Mouse (Mus musculus) midbrain, postnatal 0 days (tissue): Measurements from ENCODE around the gene Rrp15. TPM values are rescaled to one million over a fixed set of nuclear protein-coding genes. Genes with fewer than 3 reads are reported as not detected.
A peak's percentile ranks its signal among the peaks of the same experiment; 100 is the strongest.

ENCODE experiments used
- ATAC-seq: fragments of 200-750 bp; cut with Nextera tagmentation; 2 replicates; pipeline ENCODE4 v1.8.0; 2017; ENCODE audit warnings: moderate number of reproducible peaks, mild to moderate bottlenecking, moderate TSS enrichment, moderate library complexity; ENCODE audit not compliant: low FRiP score
- DNase-seq: peaks from one replicate; pipeline ENCODE4 v3.0.0-alpha.2; 2015; ENCODE audit warnings: low spot score
- H3K27ac ChIP-seq: fragments of 300-500 bp; sonication (generic); 2 replicates; pipeline ENCODE4 v1.5.1; 2014; ENCODE audit warnings: low read depth, mild to moderate bottlenecking, low read length, mixed read lengths
- H3K27me3 ChIP-seq: fragments of 300-500 bp; sonication (generic); 2 replicates; pipeline ENCODE4 v1.6.1; 2014; ENCODE audit warnings: low read length, control low read depth, mixed read lengths; ENCODE audit not compliant: insufficient read depth
- H3K36me3 ChIP-seq: fragments of 300-500 bp; sonication (generic); 2 replicates; pipeline ENCODE4 v1.6.1; 2014; ENCODE audit warnings: low read length, control low read depth, mixed read lengths; ENCODE audit not compliant: insufficient read depth
- H3K4me1 ChIP-seq: fragments of 300-500 bp; sonication (generic); 2 replicates; pipeline ENCODE4 v1.6.1; 2014; ENCODE audit warnings: mild to moderate bottlenecking, control low read depth, antibody characterized with exemption, low read length, mixed read lengths; ENCODE audit not compliant: insufficient read depth
- H3K4me2 ChIP-seq: fragments of 300-500 bp; sonication (generic); 2 replicates; pipeline ENCODE4 v1.6.1; 2014; ENCODE audit warnings: low read depth, mild to moderate bottlenecking, low read length, mixed read lengths; ENCODE audit not compliant: poor library complexity, severe bottlenecking
- H3K4me3 ChIP-seq: fragments of 300-500 bp; sonication (generic); 2 replicates; pipeline ENCODE4 v1.5.1; 2014; ENCODE audit warnings: low read depth, mild to moderate bottlenecking, low read length, moderate library complexity
- H3K9ac ChIP-seq: fragments of 300-500 bp; sonication (generic); replicated peaks from 2 replicates; pipeline ENCODE4 v1.6.1; 2014; ENCODE audit warnings: mild to moderate bottlenecking, low read length, moderate library complexity, mixed read lengths; ENCODE audit not compliant: poor library complexity, severe bottlenecking
- H3K9me3 ChIP-seq: fragments of 300-500 bp; sonication (generic); 2 replicates; pipeline ENCODE4 v1.6.1; 2016; ENCODE audit warnings: low read length, control low read depth
- CTCF ChIP-seq: IDR thresholded peaks from 2 replicates; pipeline ENCODE4 v1.5.1; 2016; ENCODE audit warnings: antibody characterized with exemption, mild to moderate bottlenecking
- WGBS: fragments of 180-500 bp; shearing (Covaris S2); extraction: QIAGEN DNeasy Blood & Tissue Kit; methylation state at CpG from one replicate; pipeline ENCODE4 v1.1.7; 2014; 5-methylcytosine and 5-hydroxymethylcytosine counted together
- polyA plus RNA-seq: library from polyadenylated mRNA; unstranded; fragments of >200 nt; fragmentation: Nextera tagmentation; extraction: Ambion mirVana; gene quantifications from 2 replicates; pipeline ENCODE4 v1.2.1, GENCODE M21; 2015
- total RNA-seq: library from RNA; depleted of rRNA; stranded (reverse); fragments of >200 nt; gene quantifications from 2 replicates; pipeline ENCODE4 v1.2.3, GENCODE M21; 2014

Gene Rrp15
- total and polyA plus RNA-seq, 2 experiments from 2014 or later = 15.7 to 19.7 TPM

DNA sequence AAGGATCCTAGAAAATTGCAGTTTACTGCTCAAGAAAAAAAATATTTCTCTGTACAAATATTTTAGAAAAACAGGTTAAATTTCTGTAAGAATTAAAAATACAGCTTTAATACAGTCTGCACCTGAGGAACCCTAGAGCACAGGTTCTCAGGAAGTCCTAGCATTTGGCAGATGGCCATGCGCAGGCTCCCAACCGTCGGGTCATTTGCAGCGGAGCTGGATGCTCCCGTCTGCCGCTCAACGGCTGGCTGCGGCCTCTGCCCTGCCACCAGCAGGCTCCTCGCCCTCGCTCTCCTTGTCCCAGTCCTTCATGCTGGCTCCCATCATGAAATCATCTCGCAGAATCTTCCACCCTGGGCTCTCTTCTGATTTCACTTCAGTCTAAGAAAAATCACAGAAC is 28.0 kb downstream of the Rrp15 start:
- no peak overlapping the region for H3K27ac ChIP-seq
- no peak overlapping the region for H3K4me3 ChIP-seq
- H3K9ac ChIP-seq = no peak overlapping the region
- peaks cover 13% of the 10 kb centered on the region for H3K36me3 ChIP-seq
- no peaks in the 10 kb centered on the region for H3K4me1 ChIP-seq
- ATAC-seq (no peak), DNase-seq (no peak)
- no peak for TF ChIP-seq CTCF
- H3K4me2 ChIP-seq = no peak overlapping the region
- no peaks in the 10 kb centered on the region for H3K9me3 ChIP-seq
- 93% methylated on average over 11 of the region's 11 CpGs for WGBS
- no peaks in the 10 kb centered on the region for H3K27me3 ChIP-seq

DNA sequence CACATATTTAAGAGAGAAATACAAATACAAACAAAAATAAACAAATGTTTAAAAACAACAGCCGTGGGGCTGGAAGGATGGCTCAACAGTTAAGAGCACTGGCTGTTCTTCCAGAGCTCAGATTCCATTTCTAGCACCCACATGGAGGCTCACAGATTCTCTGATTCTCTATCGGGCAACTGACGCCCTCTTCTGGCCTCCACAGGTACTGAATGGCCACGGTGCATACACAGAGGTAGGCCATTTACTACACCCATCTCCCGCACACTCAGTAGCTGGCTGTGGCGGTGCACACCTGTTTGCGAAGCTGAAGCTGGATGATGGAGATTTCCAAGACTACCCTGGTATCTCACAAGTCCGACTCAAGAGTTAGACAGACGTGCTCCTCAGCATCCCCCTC is 29.4 kb downstream of the Rrp15 start:
- DNase-seq = peak; percentile 12
- 93% methylated on average over 9 of the region's 9 CpGs for WGBS

DNA sequence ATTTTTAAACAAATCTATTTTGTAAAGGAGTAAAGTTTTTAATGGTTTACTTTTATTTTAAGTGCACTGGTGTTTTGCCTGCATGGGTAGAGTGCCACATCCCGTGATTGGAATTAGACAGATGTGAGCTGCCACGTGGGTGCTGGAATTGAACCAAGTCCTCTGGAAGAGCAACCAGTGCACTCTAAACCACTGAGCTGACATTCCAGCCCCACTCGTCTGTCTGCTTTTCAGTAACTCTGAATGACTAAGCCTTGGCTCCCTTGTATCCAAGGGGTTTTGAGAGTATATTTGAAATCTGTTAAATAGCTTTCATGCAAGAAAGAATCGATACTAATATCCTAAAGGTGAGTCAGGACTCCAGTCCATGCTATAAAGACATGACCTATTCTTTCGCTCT is 30.3 kb downstream of the Rrp15 start:
- WGBS = 88% methylated on average over 5 of the region's 5 CpGs

More for the DNA sequence above, 29.4 kb downstream of the Rrp15 start:
- Histone ChIP-seq H3K27ac (no peak overlapping the region), H3K9me3 (no peaks in the 10 kb centered on the region), H3K4me2 (no peak overlapping the region), H3K4me3 (no peak overlapping the region), H3K4me1 (no peaks in the 10 kb centered on the region), H3K9ac (no peak overlapping the region), H3K27me3 (no peaks in the 10 kb centered on the region), H3K36me3 (peaks cover 13% of the 10 kb centered on the region)
- TF ChIP-seq CTCF = peak; percentile 55
- no peak for ATAC-seq

GRCm38 (mm10) chr1:186714980-186715896 is 33.9 kb downstream of the Rrp15 start:
- Histone ChIP-seq H3K4me1 (no peaks in the 10 kb centered on the region), H3K27me3 (no peaks in the 10 kb centered on the region), H3K36me3 (peaks cover 8% of the 10 kb centered on the region), H3K4me2 (no peak overlapping the region), H3K9ac (no peak overlapping the region), H3K9me3 (no peaks in the 10 kb centered on the region), H3K27ac (no peak overlapping the region), H3K4me3 (no peak overlapping the region)
- no peak for ATAC-seq
- no peak for DNase-seq
- 81% methylated on average over 17 of the region's 17 CpGs for WGBS
- TF ChIP-seq CTCF = no peak

More for the DNA sequence above, 30.3 kb downstream of the Rrp15 start:
- no peak overlapping the region for H3K4me2 ChIP-seq
- H3K4me1 ChIP-seq = no peaks in the 10 kb centered on the region
- ATAC-seq (no peak), DNase-seq (no peak)
- no peak overlapping the region for H3K27ac ChIP-seq
- no peak overlapping the region for H3K4me3 ChIP-seq
- H3K9ac ChIP-seq = no peak overlapping the region
- peaks cover 13% of the 10 kb centered on the region for H3K36me3 ChIP-seq
- H3K9me3 ChIP-seq = no peaks in the 10 kb centered on the region
- H3K27me3 ChIP-seq = no peaks in the 10 kb centered on the region
- TF ChIP-seq CTCF = no peak

DNA sequence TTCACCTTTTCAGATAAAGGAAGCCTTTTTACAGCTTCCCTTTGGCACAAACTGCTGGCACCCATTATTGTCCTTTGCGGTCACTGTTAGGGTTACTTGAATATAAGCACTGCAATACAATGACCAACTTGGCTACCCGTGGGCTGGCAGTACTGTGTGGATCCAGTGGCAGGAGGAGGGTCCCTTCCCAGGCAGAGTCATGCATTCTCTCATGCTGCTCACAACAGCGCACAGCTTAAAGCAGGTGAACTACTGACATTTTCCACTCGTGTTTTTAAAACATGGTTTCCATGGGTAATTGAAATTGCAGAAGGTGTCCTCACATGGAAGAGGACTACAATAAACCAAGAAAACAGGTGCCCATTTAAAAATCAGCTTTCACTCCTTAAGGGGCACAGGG is 34.9 kb downstream of the Rrp15 start:
- no peak overlapping the region for H3K4me3 ChIP-seq
- H3K27ac ChIP-seq = no peak overlapping the region
- H3K36me3 ChIP-seq = peaks cover 2% of the 10 kb centered on the region; the same call in 1 of the 2 replicates
- WGBS = 85% methylated on average over 4 of the region's 4 CpGs
- no peak for ATAC-seq
- DNase-seq = no peak
- no peaks in the 10 kb centered on the region for H3K27me3 ChIP-seq
- no peaks in the 10 kb centered on the region for H3K4me1 ChIP-seq
- H3K9me3 ChIP-seq = no peaks in the 10 kb centered on the region
- no peak overlapping the region for H3K4me2 ChIP-seq
- TF ChIP-seq CTCF = no peak
- no peak overlapping the region for H3K9ac ChIP-seq

- Histone ChIP-seq H3K4me3 (no peak overlapping the region), H3K9ac (no peak overlapping the region), H3K27ac (no peak overlapping the region), H3K36me3 (peaks cover 2% of the 10 kb centered on the region; the same call in 1 of the 2 replicates), H3K27me3 (no peaks in the 10 kb centered on the region), H3K4me1 (no peaks in the 10 kb centered on the region), H3K4me2 (no peak overlapping the region), H3K9me3 (no peaks in the 10 kb centered on the region)
- DNase-seq (peak; percentile 79), ATAC-seq (no peak)
- WGBS = 3% methylated on average over 3 of the region's 3 CpGs
- TF ChIP-seq CTCF = peak; percentile 88
These were observed 36.2 kb downstream of the Rrp15 start for GRCm38 (mm10) chr1:186712802-186713471.
